Mouse (Mus musculus) midbrain, embryonic 10.5 days (tissue): ENCODE results near the gene Il1rapl2. TPM values are rescaled to one million over a fixed set of nuclear protein-coding genes. Genes with fewer than 3 reads are reported as not detected.

Experiments used
- DNase-seq: peaks from one replicate; pipeline ENCODE4 v3.0.0-alpha.2; 2017; ENCODE audit warnings: low spot score
- H3K27ac ChIP-seq: fragments of 300-500 bp; sonication (generic); replicated peaks from 2 replicates; pipeline ENCODE4 v1.5.1; 2016; ENCODE audit warnings: mild to moderate bottlenecking
- H3K27me3 ChIP-seq: fragments of 300-500 bp; sonication (generic); 2 replicates; pipeline ENCODE4 v1.6.1; 2016; ENCODE audit warnings: low read depth, mild to moderate bottlenecking; ENCODE audit not compliant: poor library complexity, severe bottlenecking
- H3K36me3 ChIP-seq: fragments of 300-500 bp; sonication (generic); 2 replicates; pipeline ENCODE4 v1.6.1; 2016; ENCODE audit warnings: mild to moderate bottlenecking, moderate library complexity
- H3K4me1 ChIP-seq: fragments of 300-500 bp; sonication (generic); 2 replicates; pipeline ENCODE4 v1.6.1; 2016
- H3K4me3 ChIP-seq: fragments of 300-500 bp; sonication (generic); 2 replicates; pipeline ENCODE4 v1.5.1; 2016; ENCODE audit warnings: mild to moderate bottlenecking, moderate library complexity
- H3K9me3 ChIP-seq: fragments of 300-500 bp; sonication (generic); replicated peaks from 2 replicates; pipeline ENCODE4 v1.6.1; 2016; ENCODE audit warnings: mild to moderate bottlenecking
- WGBS: fragments of 180-500 bp; shearing (Covaris S2); methylation state at CpG from one replicate; pipeline ENCODE4 v1.1.7; 2016; 5-methylcytosine and 5-hydroxymethylcytosine counted together
- polyA plus RNA-seq: library from polyadenylated mRNA; unstranded; fragments of >200 nt; fragmentation: Nextera tagmentation; extraction: Ambion mirVana; gene quantifications from 2 replicates; pipeline ENCODE4 v1.2.1, GENCODE M21; 2016

Gene Il1rapl2
- polyA plus RNA-seq, 1 experiment from 2014 or later = 0.07 TPM

- no peak overlapping the region for H3K27ac ChIP-seq
- WGBS = 72% methylated on average over 2 of the region's 2 CpGs
- H3K36me3 ChIP-seq = no peaks in the 10 kb centered on the region
- H3K9me3 ChIP-seq = no peaks in the 10 kb centered on the region
- no peak overlapping the region for H3K4me3 ChIP-seq
- no peaks in the 10 kb centered on the region for H3K4me1 ChIP-seq
- 0 out of 2 replicates have a peak, but pooled peaks cover 12% of the 10 kb centered on the region for H3K27me3 ChIP-seq
- no peak for DNase-seq
Observed at GRCm38 (mm10) chrX:138433794-138434193, 863.4 kb downstream of the Il1rapl2 start.

- no peak for DNase-seq
- Histone ChIP-seq H3K36me3 (no peaks in the 10 kb centered on the region), H3K27me3 (peaks cover 16% of the 10 kb centered on the region; the same call in 1 of the 2 replicates), H3K4me3 (no peak overlapping the region), H3K4me1 (no peaks in the 10 kb centered on the region), H3K9me3 (no peaks in the 10 kb centered on the region), H3K27ac (no peak overlapping the region)
- WGBS = 80% methylated on average over 3 of the region's 3 CpGs
Observed at GRCm38 (mm10) chrX:138437939-138438338, 867.5 kb downstream of the Il1rapl2 start.

GRCm38 (mm10) chrX:138449856-138450255 lies 879.4 kb downstream of the Il1rapl2 start:
- DNase-seq = no peak
- no peak overlapping the region for H3K4me3 ChIP-seq
- no peaks in the 10 kb centered on the region for H3K36me3 ChIP-seq
- H3K27me3 ChIP-seq = peaks cover 5% of the 10 kb centered on the region
- H3K9me3 ChIP-seq = no peaks in the 10 kb centered on the region
- no peak overlapping the region for H3K27ac ChIP-seq
- no peaks in the 10 kb centered on the region for H3K4me1 ChIP-seq
- WGBS = 81% methylated on average over 2 of the region's 2 CpGs

- WGBS = 83% methylated on average over 3 of the region's 3 CpGs
- no peak for DNase-seq
- no peaks in the 10 kb centered on the region for H3K36me3 ChIP-seq
- peaks cover 21% of the 10 kb centered on the region for H3K27me3 ChIP-seq
- no peak overlapping the region for H3K27ac ChIP-seq
- no peaks in the 10 kb centered on the region for H3K4me1 ChIP-seq
- no peak overlapping the region for H3K4me3 ChIP-seq
- H3K9me3 ChIP-seq = no peaks in the 10 kb centered on the region
Observed at GRCm38 (mm10) chrX:138478488-138478887, 908.1 kb downstream of the Il1rapl2 start.

GRCm38 (mm10) chrX:138500510-138500909 lies 930.1 kb downstream of the Il1rapl2 start:
- H3K9me3 ChIP-seq = no peaks in the 10 kb centered on the region
- 87% methylated on average over 1 of the region's 1 CpGs for WGBS
- H3K36me3 ChIP-seq = no peaks in the 10 kb centered on the region
- no peak overlapping the region for H3K4me3 ChIP-seq
- no peaks in the 10 kb centered on the region for H3K27me3 ChIP-seq
- no peak overlapping the region for H3K27ac ChIP-seq
- H3K4me1 ChIP-seq = no peaks in the 10 kb centered on the region
- no peak for DNase-seq

- no peaks in the 10 kb centered on the region for H3K36me3 ChIP-seq
- no peak for DNase-seq
- H3K4me1 ChIP-seq = no peaks in the 10 kb centered on the region
- 77% methylated on average over 3 of the region's 3 CpGs for WGBS
- no peaks in the 10 kb centered on the region for H3K9me3 ChIP-seq
- no peaks in the 10 kb centered on the region for H3K27me3 ChIP-seq
- no peak overlapping the region for H3K4me3 ChIP-seq
- H3K27ac ChIP-seq = no peak overlapping the region
Observed at GRCm38 (mm10) chrX:138505049-138505448, 934.6 kb downstream of the Il1rapl2 start.

- H3K27me3 ChIP-seq = peaks cover 25% of the 10 kb centered on the region
- no peaks in the 10 kb centered on the region for H3K9me3 ChIP-seq
- DNase-seq = no peak
- no peaks in the 10 kb centered on the region for H3K4me1 ChIP-seq
- 88% methylated on average over 3 of the region's 3 CpGs for WGBS
- no peaks in the 10 kb centered on the region for H3K36me3 ChIP-seq
- no peak overlapping the region for H3K4me3 ChIP-seq
- H3K27ac ChIP-seq = no peak overlapping the region
Observed at GRCm38 (mm10) chrX:138620106-138620505, 1049.7 kb downstream of the Il1rapl2 start.

- DNase-seq = no peak
- no peaks in the 10 kb centered on the region for H3K9me3 ChIP-seq
- no peaks in the 10 kb centered on the region for H3K4me1 ChIP-seq
- H3K36me3 ChIP-seq = no peaks in the 10 kb centered on the region
- H3K4me3 ChIP-seq = no peak overlapping the region
- peaks cover 5% of the 10 kb centered on the region; the same call in 1 of the 2 replicates for H3K27me3 ChIP-seq
- no peak overlapping the region for H3K27ac ChIP-seq
Observed at GRCm38 (mm10) chrX:138625311-138625710, 1054.9 kb downstream of the Il1rapl2 start.

GRCm38 (mm10) chrX:138722372-138722771 lies 1152.0 kb downstream of the Il1rapl2 start:
- no peak overlapping the region for H3K27ac ChIP-seq
- H3K4me3 ChIP-seq = no peak overlapping the region
- no peaks in the 10 kb centered on the region for H3K9me3 ChIP-seq
- DNase-seq = no peak
- no peaks in the 10 kb centered on the region for H3K36me3 ChIP-seq
- no peaks in the 10 kb centered on the region for H3K4me1 ChIP-seq
- WGBS = 43% methylated on average over 1 of the region's 1 CpGs
- H3K27me3 ChIP-seq = peaks cover 57% of the 10 kb centered on the region

- DNase-seq = no peak
- Histone ChIP-seq H3K27me3 (peaks cover 28% of the 10 kb centered on the region), H3K27ac (no peak overlapping the region), H3K4me3 (no peak overlapping the region), H3K9me3 (no peaks in the 10 kb centered on the region), H3K36me3 (no peaks in the 10 kb centered on the region), H3K4me1 (no peaks in the 10 kb centered on the region)
- WGBS = 83% methylated on average over 3 of the region's 3 CpGs
Observed at GRCm38 (mm10) chrX:138800958-138801357, 1230.5 kb downstream of the Il1rapl2 start.

- no peak for DNase-seq
- Histone ChIP-seq H3K27me3 (peaks cover 31% of the 10 kb centered on the region), H3K4me1 (no peaks in the 10 kb centered on the region), H3K9me3 (no peaks in the 10 kb centered on the region), H3K36me3 (no peaks in the 10 kb centered on the region), H3K27ac (no peak overlapping the region), H3K4me3 (no peak overlapping the region)
Observed at GRCm38 (mm10) chrX:138831876-138832275, 1261.5 kb downstream of the Il1rapl2 start.

GRCm38 (mm10) chrX:138833894-138834293 lies 1263.5 kb downstream of the Il1rapl2 start:
- DNase-seq = no peak
- Histone ChIP-seq H3K4me1 (no peaks in the 10 kb centered on the region), H3K27ac (no peak overlapping the region), H3K36me3 (no peaks in the 10 kb centered on the region), H3K4me3 (no peak overlapping the region), H3K27me3 (peaks cover 48% of the 10 kb centered on the region), H3K9me3 (no peaks in the 10 kb centered on the region)
- whole genome bisulfite sequencing = 75% methylated on average over 2 of the region's 2 CpGs

- no peak overlapping the region for H3K4me3 ChIP-seq
- 94% methylated on average over 3 of the region's 3 CpGs for WGBS
- H3K27ac ChIP-seq = no peak overlapping the region
- H3K27me3 ChIP-seq = peaks cover 37% of the 10 kb centered on the region
- no peaks in the 10 kb centered on the region for H3K9me3 ChIP-seq
- DNase-seq = no peak
- no peaks in the 10 kb centered on the region for H3K36me3 ChIP-seq
- H3K4me1 ChIP-seq = no peaks in the 10 kb centered on the region
Observed at GRCm38 (mm10) chrX:138838381-138838780, 1268.0 kb downstream of the Il1rapl2 start.
